Mouse (Mus musculus): ENCODE results near the gene Syvn1. TPM values are rescaled to one million over a fixed set of nuclear protein-coding genes. Genes with fewer than 3 reads are reported as not detected.

The Syvn1 gene
- 31.1 and 33.7 TPM in 2 replicates for polyA plus RNA-seq (2012; ENCODE audit: insufficient read depth, insufficient read length, missing spikeins)

GRCm38 (mm10) chr19:6046294-6047153 lies at the start of gene Syvn1:
TSS of gene Syvn1 (plus strand) at chr19:6046576.
- H3K4me3 ChIP-seq (ENCODE audit: insufficient read depth, low read length): peak within 1 kb of the TSS; percentile 85
- peak within 1 kb of the TSS; percentile 97 for H3K27ac ChIP-seq (ENCODE audit: insufficient read depth, low read depth, low read length)
- peaks cover 13% of the 10 kb centered on the region for H3K4me1 ChIP-seq (ENCODE audit: control insufficient read depth, insufficient read depth, low read length)
- TF ChIP-seq POLR2A (IDR thresholded peaks at IDR 0.05; ENCODE audit: borderline replicate concordance, low read depth, low read length): no peak
- no peak for TF ChIP-seq CTCF (IDR thresholded peaks at IDR 0.05; ENCODE audit: low read depth, low read length)

- TF ChIP-seq CTCF (IDR thresholded peaks at IDR 0.05; ENCODE audit: low read depth, low read length): no peak
- no peak for TF ChIP-seq POLR2A (IDR thresholded peaks at IDR 0.05; ENCODE audit: borderline replicate concordance, low read depth, low read length)
- Histone ChIP-seq H3K4me3 (ENCODE audit: insufficient read depth, low read length) (no peak overlapping the region), H3K27ac (ENCODE audit: insufficient read depth, low read depth, low read length) (no peak overlapping the region), H3K4me1 (ENCODE audit: control insufficient read depth, insufficient read depth, low read length) (peaks cover 6% of the 10 kb centered on the region)
These were observed 48.2 kb upstream of the Syvn1 start for GRCm38 (mm10) chr19:5998180-5998579.

- H3K4me3 ChIP-seq (ENCODE audit: insufficient read depth, low read length): no peak overlapping the region
- H3K27ac ChIP-seq (ENCODE audit: insufficient read depth, low read depth, low read length): no peak overlapping the region
- TF ChIP-seq POLR2A (IDR thresholded peaks at IDR 0.05; ENCODE audit: borderline replicate concordance, low read depth, low read length) (no peak), CTCF (IDR thresholded peaks at IDR 0.05; ENCODE audit: low read depth, low read length) (no peak; the same call in 1 of the 2 replicates)
- peaks cover 6% of the 10 kb centered on the region for H3K4me1 ChIP-seq (ENCODE audit: control insufficient read depth, insufficient read depth, low read length)
These were observed 46.4 kb upstream of the Syvn1 start for GRCm38 (mm10) chr19:5999969-6000368.

GRCm38 (mm10) chr19:6005541-6005940 lies 40.8 kb upstream of the Syvn1 start:
- Histone ChIP-seq H3K4me3 (ENCODE audit: insufficient read depth, low read length) (no peak overlapping the region), H3K4me1 (ENCODE audit: control insufficient read depth, insufficient read depth, low read length) (0 out of 2 replicates have a peak, but pooled peaks cover 3% of the 10 kb centered on the region), H3K27ac (ENCODE audit: insufficient read depth, low read depth, low read length) (no peak overlapping the region)
- no peak for TF ChIP-seq POLR2A (IDR thresholded peaks at IDR 0.05; ENCODE audit: borderline replicate concordance, low read depth, low read length)
- TF ChIP-seq CTCF (IDR thresholded peaks at IDR 0.05; ENCODE audit: low read depth, low read length): no peak

GRCm38 (mm10) chr19:6007013-6007412 lies 39.4 kb upstream of the Syvn1 start:
- Histone ChIP-seq H3K4me3 (ENCODE audit: insufficient read depth, low read length) (no peak overlapping the region), H3K27ac (ENCODE audit: insufficient read depth, low read depth, low read length) (no peak overlapping the region), H3K4me1 (ENCODE audit: control insufficient read depth, insufficient read depth, low read length) (0 out of 2 replicates have a peak, but pooled peaks cover 3% of the 10 kb centered on the region)
- TF ChIP-seq POLR2A (IDR thresholded peaks at IDR 0.05; ENCODE audit: borderline replicate concordance, low read depth, low read length): no peak
- TF ChIP-seq CTCF (IDR thresholded peaks at IDR 0.05; ENCODE audit: low read depth, low read length): no peak

- Histone ChIP-seq H3K4me1 (ENCODE audit: control insufficient read depth, insufficient read depth, low read length) (0 out of 2 replicates have a peak, but pooled peaks cover 3% of the 10 kb centered on the region), H3K4me3 (ENCODE audit: insufficient read depth, low read length) (no peak overlapping the region), H3K27ac (ENCODE audit: insufficient read depth, low read depth, low read length) (no peak overlapping the region)
- TF ChIP-seq CTCF (IDR thresholded peaks at IDR 0.05; ENCODE audit: low read depth, low read length) (no peak), POLR2A (IDR thresholded peaks at IDR 0.05; ENCODE audit: borderline replicate concordance, low read depth, low read length) (no peak)
These were observed 37.2 kb upstream of the Syvn1 start for GRCm38 (mm10) chr19:6009137-6009536.

- Histone ChIP-seq H3K27ac (ENCODE audit: insufficient read depth, low read depth, low read length) (no peak overlapping the region), H3K4me1 (ENCODE audit: control insufficient read depth, insufficient read depth, low read length) (peaks cover 8% of the 10 kb centered on the region), H3K4me3 (ENCODE audit: insufficient read depth, low read length) (no peak overlapping the region)
- TF ChIP-seq POLR2A (IDR thresholded peaks at IDR 0.05; ENCODE audit: borderline replicate concordance, low read depth, low read length) (no peak), CTCF (IDR thresholded peaks at IDR 0.05; ENCODE audit: low read depth, low read length) (no peak)
These were observed 32.7 kb upstream of the Syvn1 start for GRCm38 (mm10) chr19:6013691-6014090.

- TF ChIP-seq POLR2A (IDR thresholded peaks at IDR 0.05; ENCODE audit: borderline replicate concordance, low read depth, low read length) (no peak), CTCF (IDR thresholded peaks at IDR 0.05; ENCODE audit: low read depth, low read length) (no peak)
- Histone ChIP-seq H3K4me3 (ENCODE audit: insufficient read depth, low read length) (peak overlapping the region; percentile 60), H3K27ac (ENCODE audit: insufficient read depth, low read depth, low read length) (no peak overlapping the region), H3K4me1 (ENCODE audit: control insufficient read depth, insufficient read depth, low read length) (peaks cover 8% of the 10 kb centered on the region)
These were observed 31.3 kb upstream of the Syvn1 start for GRCm38 (mm10) chr19:6014991-6015510.

GRCm38 (mm10) chr19:6015511-6016315 lies 30.7 kb upstream of the Syvn1 start, which contains the start of gene Capn1:
TSS of gene Capn1 (minus strand) at chr19:6015897.
- Histone ChIP-seq H3K27ac (ENCODE audit: insufficient read depth, low read depth, low read length) (no peak within 1 kb of the TSS), H3K4me1 (ENCODE audit: control insufficient read depth, insufficient read depth, low read length) (peaks cover 5% of the 10 kb centered on the region), H3K4me3 (ENCODE audit: insufficient read depth, low read length) (peak within 1 kb of the TSS; percentile 60)
- TF ChIP-seq POLR2A (IDR thresholded peaks at IDR 0.05; ENCODE audit: borderline replicate concordance, low read depth, low read length) (no peak), CTCF (IDR thresholded peaks at IDR 0.05; ENCODE audit: low read depth, low read length) (no peak)
